Mouse (Mus musculus) layer of hippocampus, postnatal 14 days (tissue): Measurements from ENCODE around the gene Hnf1a. TPM values are rescaled to one million over a fixed set of nuclear protein-coding genes. Genes with fewer than 3 reads are reported as not detected.

Source experiments
- DNase-seq, 2 experiments: peaks; one replicate each; pipeline ENCODE4 v3.0.0; 2021 to 2022; ENCODE audit warnings: low spot score in 2 of 2, mixed read lengths in 1 of 2
- total RNA-seq, 2 experiments: library from RNA; stranded (reverse); gene quantifications; 2 replicates each; pipeline ENCODE4 v1.2.3; 2021

Gene Hnf1a
- total RNA-seq, 2 experiments from 2014 or later, result not detected

DNA sequence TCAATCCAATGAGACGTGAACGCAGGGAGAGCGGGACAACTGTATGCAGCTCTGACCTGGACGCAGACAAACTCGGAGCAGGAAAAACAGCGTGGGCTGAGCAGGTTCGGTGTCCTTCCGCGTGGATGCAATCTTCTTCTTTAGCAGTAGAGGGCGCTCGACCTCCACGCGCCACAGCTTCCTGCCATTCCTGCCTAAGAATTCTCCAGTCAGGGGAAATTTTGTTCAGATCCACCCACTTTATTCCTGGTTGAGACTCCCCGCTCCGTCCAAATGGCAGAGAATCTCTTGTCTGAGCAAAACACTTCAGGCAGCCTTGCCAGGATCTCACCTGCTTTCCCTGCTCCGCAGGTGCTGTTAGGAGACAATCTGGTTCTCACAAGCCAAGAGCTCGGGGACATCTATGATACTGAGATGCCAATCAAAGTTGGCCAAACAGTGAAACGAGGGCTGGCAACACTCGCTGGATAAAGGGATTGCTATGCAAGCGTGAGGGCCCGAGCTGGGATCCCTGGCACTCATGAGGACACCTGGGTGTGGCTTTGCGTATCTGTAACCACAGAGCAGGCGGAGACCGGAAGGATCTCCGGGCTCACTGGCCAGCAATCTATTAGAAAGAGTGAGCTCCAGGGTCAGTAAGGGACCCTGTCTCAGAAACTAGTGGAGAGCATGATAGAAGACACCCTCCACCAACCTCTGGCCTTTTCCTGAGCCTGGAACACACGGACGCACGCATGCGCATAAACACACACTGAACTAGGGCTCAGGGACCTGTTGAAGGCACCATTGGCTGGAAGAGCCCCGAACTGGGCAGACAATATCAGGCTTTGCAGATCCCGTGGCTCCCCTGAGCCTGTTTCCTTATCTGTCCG is 8.6 kb upstream of the Hnf1a start:
- DNase-seq, result peak; percentile 78 to 84

DNA sequence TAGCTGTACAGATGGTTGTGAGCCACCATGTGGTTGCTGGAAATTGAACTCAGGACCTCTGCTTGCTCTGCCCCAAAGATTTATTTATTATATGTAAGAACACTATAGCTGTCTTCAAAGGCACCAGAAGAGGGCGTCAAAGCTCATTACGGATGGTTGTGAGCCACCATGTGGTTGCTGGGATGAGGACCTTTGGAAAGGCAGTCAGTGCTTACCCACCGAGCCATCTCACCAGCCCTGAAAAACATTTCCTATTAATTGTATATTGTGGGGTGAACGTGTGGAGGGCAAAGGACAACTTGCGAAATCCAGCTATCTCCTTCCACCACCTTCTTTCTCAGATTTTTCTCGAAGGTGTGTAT is 8.0 kb upstream of the Hnf1a start:
- peak in 1 of 2 experiments; percentile 18 for DNase-seq

GRCm38 (mm10) chr5:114978473-114978872 is 7.6 kb upstream of the Hnf1a start:
- DNase-seq, result peak in 1 of 2 experiments; percentile 7

- no peak for DNase-seq
Measured at GRCm38 (mm10) chr5:114976935-114977334, 6.0 kb upstream of the Hnf1a start.

DNA sequence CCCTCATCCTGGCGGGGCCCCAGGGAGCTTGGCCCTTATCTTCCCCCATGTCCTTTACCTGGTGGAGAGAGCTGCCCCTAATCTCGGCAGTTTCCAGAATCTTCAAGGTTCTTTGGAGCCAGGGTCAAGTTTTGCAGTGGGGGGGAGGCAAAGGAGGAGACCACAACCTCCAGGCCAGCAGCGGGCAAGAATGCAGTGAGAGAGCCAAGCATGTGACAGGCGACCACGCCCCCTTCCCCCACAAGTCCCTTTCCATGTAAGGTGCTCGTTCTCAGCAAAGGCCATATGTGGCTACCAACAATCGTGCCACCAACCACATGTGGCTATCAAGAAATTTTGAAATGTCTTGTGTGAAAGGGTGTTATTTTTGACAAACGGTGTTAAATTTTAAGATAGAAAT is 2.2 kb upstream of the Hnf1a start:
- no peak for DNase-seq

- DNase-seq, result no peak
Measured at GRCm38 (mm10) chr5:114972201-114972600, 1.3 kb upstream of the Hnf1a start.

DNA sequence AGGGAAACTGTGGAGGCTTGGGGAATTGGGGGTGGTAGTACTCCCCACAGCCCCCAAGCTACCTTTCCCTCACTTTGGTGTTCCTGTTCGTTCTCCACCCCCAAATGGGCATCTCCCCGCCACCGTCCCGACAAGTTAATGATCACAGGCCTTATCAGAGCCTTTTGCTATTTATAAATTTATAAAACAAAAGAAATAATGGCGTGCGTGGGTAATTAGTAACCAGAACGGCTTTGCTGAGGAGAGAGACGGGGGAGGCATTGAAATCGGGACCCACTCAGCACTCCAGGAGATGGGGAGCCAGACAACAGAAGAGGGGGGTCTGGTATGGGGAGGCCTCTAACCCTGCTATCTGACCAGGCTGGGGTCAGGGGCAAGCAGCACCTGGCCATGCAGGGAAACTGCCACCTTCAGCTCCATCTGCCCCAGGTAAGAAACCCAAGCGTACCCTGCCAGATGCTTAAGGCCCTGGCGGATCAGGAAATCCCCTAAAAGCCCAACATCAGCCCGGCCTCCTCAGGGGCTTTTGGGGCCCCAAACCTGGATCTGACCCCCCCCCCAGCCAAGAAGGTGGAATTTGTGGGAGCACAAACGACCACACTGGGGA is 1.2 kb downstream of the Hnf1a start:
- no peak for DNase-seq

GRCm38 (mm10) chr5:114969064-114969463 is 1.8 kb downstream of the Hnf1a start:
- DNase-seq, result no peak

GRCm38 (mm10) chr5:114968651-114969050 is 2.2 kb downstream of the Hnf1a start:
- DNase-seq, result no peak

DNA sequence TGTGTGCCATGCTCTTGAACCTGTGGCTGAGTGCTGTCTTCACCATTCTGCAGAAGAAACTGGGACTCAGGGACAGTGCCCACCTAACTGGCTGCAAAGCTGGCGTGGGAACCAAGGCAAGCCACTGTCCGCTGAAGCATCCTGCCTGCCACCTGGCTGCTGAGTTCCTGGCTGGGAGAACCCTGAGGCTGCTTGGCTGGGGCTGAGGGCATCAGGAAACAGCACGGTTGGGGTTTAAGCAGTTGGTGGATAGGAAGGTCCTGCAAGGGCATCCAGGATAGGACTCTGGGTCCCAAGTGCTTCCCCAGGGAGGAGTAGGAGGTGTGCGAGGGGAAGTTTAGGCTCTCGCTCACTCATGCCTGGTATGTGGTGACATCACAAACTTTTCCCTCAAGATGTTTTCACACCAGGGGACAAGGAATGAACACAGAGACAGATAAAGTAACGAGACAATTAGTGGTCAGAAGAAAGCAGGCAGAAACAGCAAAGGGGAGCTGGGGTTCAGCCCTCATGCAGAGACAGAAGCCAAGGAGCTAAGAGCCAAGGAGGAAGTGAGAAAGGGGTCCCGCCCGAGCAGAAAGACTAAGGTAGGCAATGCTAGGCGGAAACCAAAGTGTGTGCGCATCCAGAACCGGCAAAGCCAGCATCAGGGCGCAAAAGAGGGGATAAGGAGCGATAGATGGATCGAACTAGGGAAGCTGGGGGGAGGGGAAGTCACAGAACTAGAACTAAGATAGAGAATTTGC is 3.2 kb downstream of the Hnf1a start:
- DNase-seq, result no peak

- DNase-seq, result no peak
Measured at GRCm38 (mm10) chr5:114964967-114965898, 5.7 kb downstream of the Hnf1a start.

- no peak for DNase-seq
Measured at GRCm38 (mm10) chr5:114964315-114964966, 6.5 kb downstream of the Hnf1a start.

GRCm38 (mm10) chr5:114961590-114962360 is 9.1 kb downstream of the Hnf1a start:
- DNase-seq, result no peak

DNA sequence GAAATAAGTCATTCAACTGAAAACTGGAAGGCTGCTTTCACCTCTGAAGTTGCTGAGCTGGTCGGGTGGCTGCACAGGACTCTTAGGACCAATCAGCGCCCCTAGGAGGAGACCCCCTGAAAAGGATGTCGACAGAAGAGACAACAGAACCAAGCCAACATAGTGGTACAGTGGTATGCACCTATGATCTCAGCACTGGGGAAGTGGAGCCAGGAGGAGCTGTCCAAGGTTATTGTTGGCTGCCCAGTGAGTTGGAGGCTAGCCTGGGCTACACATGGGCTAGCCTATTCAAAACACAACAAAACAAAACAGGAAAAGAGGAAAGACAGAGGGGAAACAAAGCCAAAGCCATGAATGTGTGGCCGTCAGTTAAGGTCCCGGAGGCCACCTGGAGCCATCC is 12.8 kb downstream of the Hnf1a start:
- no peak for DNase-seq

- no peak for DNase-seq
Measured at GRCm38 (mm10) chr5:114953326-114953725, 17.6 kb downstream of the Hnf1a start.

DNA sequence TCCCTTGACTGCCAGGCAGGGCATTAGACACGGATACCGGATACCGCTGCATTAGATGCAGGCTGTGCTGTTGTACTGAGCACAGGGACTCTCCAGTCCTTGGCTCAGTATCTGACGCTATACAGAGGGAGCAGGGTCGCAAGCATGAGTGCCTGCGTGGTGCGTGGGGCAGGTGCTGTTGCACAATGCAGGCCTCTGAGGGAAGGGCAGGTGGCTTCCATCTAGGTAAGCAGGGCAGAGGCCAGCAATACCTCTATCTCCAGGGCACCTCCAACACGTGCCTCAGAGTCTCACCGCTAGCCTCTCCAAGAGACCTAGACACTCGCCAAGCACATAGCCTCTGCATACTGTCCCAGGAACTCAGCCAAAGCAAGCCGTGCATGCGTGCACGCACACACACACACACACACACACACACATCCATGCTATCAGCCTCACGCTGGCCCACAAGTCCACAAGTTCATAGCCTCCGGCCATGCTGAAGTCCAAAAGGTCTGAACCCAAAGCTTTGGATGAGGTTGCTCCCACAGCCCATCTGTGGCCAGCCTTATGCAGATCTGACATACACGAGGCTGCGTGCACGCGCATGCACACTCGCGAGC is 19.5 kb downstream of the Hnf1a start:
- DNase-seq, result no peak

- DNase-seq, result no peak
Measured at GRCm38 (mm10) chr5:114950669-114951068, 20.2 kb downstream of the Hnf1a start.

DNA sequence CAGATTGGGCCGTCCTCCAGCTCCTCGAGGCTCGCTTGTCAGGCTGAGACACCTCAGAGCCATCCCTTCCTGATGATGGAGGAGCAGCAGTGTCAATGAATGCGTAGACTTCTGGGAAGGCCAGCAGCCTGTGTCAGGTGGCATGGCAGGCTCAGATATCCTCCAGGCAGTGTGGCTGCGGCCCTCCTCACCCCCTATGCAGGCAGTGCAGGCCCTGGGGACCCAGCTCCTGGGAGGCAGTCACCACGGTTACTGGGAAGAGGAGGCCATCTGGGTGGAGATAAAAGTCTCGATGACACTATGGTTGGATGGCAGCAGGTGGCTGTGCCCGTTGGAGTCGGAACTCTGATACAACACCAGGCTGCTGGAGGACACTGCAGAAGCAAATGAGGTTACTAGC is 21.1 kb downstream of the Hnf1a start:
- DNase-seq, result no peak

GRCm38 (mm10) chr5:114949316-114949715 is 21.6 kb downstream of the Hnf1a start:
- DNase-seq, result no peak
